Mouse (Mus musculus): ENCODE data around the gene Phkb.
A peak's percentile ranks its signal among the peaks of the same experiment; 100 is the strongest.

Phkb gene

DNA sequence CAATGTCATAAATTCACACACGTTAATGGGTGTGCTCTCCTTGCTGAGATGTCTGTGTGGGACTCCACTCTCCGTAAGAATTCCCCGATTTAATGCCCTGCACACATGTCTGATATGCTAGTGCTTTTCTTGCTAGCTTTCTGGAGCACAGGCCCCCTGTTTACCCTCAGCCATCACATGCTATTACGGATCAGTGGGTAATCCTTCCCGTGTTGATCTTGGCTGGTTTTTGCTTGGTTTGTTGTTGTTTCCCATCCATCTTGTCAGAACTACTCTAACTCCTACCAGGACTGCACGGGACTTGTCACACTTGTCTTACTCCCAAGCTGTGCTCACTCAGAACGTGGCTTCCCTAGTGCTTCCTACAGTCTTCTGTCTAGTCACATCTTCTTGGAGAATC, 96.6 kb downstream of the Phkb start:
- DNase-seq (ENCODE audit: low spot score in 2 of 2), result no peak

GRCm38 (mm10) chr8:85944820-85945219, 104.1 kb downstream of the Phkb start:
- no peak for DNase-seq (ENCODE audit: low spot score in 2 of 2)

DNA sequence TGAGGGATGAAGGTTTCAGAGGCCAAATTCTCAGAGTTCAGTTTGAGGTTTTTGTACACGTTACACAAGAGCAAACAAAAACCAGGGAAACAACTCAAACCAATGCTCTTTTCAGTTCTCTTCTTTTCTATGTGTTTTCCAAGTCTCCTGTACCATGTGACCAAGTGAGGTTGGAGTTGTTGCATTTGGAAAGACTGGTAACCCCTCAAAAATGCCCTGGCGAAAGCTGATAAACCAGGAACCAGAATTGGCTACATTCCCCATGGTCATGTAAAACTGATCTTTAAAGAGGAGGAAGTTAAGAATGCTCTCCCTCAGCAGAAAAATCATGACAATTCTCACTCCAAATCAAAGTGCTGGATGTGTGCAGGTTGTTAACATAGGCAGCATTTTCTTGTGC, 117.6 kb downstream of the Phkb start:
- DNase-seq (ENCODE audit: low spot score in 2 of 2), result no peak

GRCm38 (mm10) chr8:85959880-85960279, 119.1 kb downstream of the Phkb start:
- no peak for DNase-seq (ENCODE audit: low spot score in 2 of 2)

DNA sequence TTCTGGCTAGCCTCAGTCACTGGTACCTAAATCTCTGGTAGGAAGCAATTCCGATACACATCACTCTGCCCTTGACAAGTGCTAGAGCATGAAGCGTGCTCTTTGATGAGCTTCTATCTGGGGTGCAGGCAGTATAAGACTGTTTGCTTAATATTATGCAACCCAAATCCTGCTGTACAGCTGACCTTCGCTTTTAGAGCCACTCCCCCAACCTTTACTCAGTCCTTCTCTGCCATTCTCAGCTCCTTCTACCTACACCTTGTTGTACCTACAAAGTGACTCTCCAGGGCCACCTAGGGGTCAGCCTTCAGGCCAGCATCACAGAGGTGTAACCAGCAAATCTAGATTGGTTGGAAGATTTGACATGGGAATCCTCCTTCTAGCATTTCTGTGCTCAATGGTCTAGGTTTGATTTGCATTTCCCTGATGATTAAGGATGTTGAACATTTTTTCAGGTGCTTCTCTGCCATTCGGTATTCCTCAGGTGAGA, 136.9 kb downstream of the Phkb start:
- DNase-seq (ENCODE audit: low spot score in 2 of 2), result no peak

DNA sequence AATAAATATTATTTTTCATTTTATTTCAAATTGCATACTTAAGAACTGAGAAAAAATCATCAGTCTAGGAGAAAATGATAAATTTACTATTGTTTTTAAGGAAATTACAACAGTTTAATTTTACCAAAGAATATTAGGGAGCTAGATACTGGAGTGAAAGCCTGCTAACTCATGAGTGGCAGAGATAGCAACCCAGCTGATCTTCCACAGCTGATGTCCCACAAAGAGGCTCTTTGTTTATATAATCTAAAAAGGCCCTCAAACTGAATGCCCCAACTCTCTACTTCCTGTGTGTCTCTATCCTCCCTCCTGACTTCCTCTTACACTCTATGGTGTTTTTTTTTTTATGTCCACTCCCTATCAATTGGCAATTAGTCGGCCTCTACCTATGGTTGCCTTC, 152.2 kb downstream of the Phkb start:
- no peak for DNase-seq (ENCODE audit: low spot score in 2 of 2)

DNA sequence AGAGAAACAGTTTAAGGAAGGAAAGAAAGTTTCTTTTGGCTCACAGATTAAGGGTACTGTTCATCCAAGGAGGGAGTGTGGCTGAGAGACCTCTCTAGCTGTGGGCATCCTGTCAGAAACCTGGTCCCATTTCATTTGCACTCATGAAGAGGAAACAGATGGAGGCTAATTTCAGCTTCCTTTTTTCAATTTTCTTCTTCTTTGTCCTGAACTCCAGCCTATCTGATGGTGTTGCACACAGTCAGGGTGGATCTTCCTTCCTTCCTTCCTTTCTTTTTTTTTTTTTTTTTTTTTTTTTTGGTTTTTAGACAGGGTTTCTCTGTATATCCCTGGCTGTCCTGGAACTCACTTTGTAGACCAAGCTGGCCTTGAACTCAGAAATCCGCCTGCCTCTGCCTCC, 152.9 kb downstream of the Phkb start:
- DNase-seq (ENCODE audit: low spot score in 2 of 2), result no peak

DNA sequence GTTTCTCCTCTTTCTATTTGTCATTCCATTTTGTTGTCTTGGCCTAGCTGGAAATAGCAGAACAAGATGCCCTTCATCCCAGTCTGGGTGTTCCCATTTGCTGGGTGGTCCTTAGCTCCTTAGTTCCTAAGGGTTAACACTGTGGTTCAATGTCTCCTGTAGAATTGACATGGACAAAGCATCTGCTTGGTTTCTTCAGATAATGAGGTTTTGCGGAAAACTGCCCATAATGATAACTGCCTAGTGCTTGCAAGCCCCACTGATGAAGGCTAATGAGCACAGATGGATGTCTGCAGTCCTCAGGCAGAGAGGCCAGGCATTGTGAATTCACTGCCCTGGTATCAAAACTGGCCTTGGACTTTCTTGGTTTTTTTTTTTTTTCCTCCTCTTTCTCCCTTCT, 155.2 kb downstream of the Phkb start:
- no peak for DNase-seq (ENCODE audit: low spot score in 2 of 2)

DNA sequence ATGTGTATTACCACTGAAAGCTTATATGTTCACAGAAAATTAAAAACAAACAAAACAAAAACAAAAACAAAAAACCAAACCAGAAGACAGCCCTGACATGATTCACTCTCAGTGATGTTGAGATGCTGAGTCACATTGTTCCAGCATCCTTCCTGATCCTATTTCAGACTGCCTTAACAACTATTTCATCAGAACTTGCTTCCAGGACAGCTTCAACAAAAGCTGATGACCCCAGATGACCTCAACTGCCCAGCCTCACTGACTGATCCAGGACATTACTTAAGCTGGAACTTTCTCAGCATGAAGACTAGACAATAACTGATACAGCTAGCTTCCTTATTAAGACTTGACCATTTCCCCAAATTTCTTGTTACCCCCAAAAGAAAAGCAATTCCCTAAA, 165.7 kb downstream of the Phkb start:
- no peak for DNase-seq (ENCODE audit: low spot score in 2 of 2)

- no peak for DNase-seq (ENCODE audit: low spot score in 2 of 2)
Observed at GRCm38 (mm10) chr8:86016806-86017205, 176.0 kb downstream of the Phkb start.

GRCm38 (mm10) chr8:86028646-86029312, 188.0 kb downstream of the Phkb start:
- DNase-seq (ENCODE audit: low spot score in 2 of 2), result peak; percentile 73 to 85

DNA sequence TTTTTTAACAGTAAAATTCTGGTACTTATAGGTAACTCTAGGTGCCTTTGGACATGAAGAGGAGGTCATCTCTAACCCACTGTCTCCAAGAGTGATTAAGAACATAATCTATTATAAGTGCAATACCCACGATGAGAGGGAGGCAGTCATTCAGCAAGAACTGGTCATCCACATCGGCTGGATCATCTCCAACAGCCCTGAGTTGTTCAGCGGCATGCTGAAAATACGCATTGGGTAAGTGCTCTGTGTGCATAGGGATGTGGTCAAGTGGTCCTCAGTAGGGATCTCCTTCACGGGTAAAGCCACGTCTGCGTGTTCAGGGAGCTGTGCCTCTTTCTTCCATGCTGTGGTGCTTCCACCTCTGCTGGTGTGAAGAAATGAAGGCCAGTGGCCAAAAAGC, 188.7 kb downstream of the Phkb start:
- no peak for DNase-seq (ENCODE audit: low spot score in 2 of 2)

DNA sequence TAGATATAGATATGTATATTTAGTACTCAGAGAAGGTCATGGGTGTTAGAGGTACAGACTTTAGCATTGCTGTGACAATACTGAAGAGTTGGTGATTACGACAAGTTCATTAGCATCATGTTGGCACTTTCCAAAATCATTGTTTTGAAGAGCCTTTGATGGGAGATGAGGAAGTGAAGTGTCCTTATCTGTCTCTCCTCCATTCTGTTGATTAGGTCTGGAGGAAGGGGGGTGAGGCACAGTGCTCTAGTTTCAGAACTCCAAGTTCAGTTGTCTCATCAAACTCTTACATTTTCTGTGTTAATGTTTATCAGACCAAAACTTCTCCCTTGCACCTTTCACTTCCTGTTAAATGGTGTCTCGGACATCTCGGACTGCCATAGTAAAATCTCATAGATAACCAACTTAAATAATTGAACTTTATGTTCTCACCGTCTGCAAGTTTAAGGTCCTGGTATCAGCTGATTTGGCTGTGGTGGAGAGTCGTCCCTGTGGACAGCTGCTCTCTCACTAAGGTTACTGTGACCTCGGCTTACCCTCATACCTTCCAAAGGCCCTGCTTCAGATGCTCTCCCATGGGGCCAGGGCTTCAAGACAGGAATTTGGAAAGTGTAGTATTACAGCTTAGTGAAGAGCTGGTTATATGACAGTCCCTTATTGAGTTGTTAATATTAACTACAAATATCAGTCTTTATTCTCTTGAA, 194.1 kb downstream of the Phkb start:
- DNase-seq (ENCODE audit: low spot score in 2 of 2), result no peak

GRCm38 (mm10) chr8:86035371-86035770, 194.6 kb downstream of the Phkb start:
- DNase-seq (ENCODE audit: low spot score in 2 of 2), result no peak

DNA sequence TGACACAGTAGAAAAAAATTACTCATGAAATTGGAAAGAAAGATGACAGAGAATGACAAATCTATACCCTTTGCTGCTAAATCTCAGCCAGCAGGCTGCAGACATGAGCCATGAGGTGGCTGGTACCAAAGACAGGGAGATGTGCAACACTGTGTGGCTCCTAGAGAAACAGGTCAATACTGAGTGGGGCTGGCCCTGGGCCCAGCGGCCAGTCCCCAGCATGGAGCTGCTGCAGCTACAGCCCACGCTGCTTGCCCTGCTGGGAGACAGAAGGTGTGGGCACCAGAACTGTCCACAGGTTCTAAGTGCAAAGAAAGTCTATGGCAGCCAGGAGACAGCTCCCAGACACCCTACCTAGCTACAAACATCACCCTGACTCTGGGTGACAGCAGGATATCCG, 197.7 kb downstream of the Phkb start:
- DNase-seq (ENCODE audit: low spot score in 2 of 2), result no peak

DNA sequence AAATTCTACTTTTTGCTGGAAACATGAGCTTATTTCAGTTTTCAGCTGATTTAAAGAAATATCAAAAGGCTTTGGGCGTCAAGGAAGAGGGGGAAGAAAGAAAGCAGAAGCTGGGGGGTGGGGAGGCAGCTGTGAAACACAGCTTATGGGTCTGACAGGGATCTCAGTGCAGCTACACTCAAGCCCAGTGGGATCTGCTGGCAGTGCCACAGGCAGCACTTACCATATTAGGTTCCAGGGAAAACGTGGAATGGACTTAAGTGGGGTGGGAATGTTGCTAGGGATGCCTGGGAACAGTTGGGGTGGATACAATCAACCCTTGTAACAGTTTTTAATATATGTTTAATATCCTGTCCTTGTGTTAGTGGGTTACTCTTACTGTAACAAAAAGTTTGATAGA, 201.3 kb downstream of the Phkb start:
- no peak for DNase-seq (ENCODE audit: low spot score in 2 of 2)

- no peak for DNase-seq (ENCODE audit: low spot score in 2 of 2)
Observed at GRCm38 (mm10) chr8:86050882-86051281, 210.1 kb downstream of the Phkb start.

DNA sequence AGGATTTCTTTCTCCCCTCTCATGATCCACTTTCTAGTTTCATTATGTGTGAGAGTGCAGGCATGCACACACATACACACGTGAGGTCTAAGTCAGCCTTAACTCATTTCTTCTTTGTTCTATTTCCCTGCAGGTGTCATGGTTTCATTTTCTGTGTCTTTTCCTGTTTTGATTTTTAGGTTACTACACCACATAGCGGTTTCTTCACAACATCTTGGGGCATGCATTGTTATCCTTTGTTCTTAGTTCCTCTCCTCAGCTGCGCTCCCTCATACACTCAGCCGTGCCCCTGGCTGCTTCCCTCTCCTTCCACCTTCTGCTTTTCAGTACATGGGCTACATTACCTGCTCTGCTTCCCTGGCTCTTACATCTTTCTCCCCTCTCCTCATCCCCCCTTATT, 211.2 kb downstream of the Phkb start:
- DNase-seq (ENCODE audit: low spot score in 2 of 2), result no peak

DNA sequence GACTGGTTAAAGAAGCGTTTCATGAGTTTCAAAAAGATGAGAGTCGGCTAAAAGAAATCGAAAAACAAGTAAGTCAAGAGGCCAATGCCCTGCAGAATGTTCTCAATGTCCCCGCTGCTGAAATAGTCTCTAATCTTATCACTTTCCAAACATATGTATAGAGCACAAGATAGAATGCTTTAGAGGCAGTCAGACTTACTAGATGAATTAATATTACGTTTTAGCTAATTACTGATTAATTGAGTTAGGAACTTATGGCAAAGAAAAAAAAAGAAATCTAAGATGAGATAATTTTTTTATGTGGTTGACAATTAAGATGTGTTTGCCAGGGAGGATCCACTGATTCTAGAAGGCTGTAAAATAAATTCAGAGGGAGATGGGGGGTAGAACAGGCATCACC, 217.9 kb downstream of the Phkb start:
- DNase-seq (ENCODE audit: low spot score in 2 of 2), result no peak

GRCm38 (mm10) chr8:86059130-86059529, 218.4 kb downstream of the Phkb start:
- DNase-seq (ENCODE audit: low spot score in 2 of 2), result no peak

DNA sequence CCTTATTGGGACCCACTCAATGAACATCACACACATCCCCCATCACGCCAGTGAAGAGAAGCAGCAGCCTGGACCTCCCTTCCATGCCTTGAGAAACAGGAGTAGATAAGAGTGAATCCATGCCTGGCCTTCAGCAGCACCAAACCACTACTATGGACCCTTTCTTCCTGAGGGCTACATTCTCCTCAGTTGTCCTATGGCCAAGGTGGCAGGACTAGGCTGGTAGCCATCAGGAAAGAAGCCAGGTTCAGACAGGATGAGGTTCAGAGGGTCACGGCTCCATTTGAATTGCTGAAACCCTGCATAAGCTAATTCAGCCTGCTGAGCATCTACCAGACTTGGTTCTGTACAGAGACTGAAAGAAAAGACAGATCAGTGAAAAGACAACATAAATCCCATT, 222.7 kb downstream of the Phkb start:
- DNase-seq (ENCODE audit: low spot score in 2 of 2), result peak; percentile 35 to 50

DNA sequence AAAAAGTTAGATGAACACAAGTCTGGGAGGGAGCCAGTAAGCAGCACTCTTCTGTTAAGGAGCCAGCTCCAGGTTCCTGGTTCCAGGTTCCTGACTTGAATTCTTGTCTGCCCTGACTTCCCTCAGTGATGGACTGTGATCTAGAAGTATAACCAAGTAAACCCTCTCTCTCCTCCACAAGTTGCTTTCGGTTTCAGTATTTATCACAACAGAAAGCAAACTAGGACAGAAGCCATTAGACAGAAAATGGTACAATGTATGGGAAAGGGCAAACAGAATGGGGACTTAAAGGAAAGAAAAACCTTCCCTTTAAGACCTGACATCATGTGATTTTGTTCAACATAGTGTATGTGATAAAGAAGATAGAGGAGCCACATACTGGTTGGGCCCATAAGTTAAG, 238.7 kb downstream of the Phkb start:
- no peak for DNase-seq (ENCODE audit: low spot score in 2 of 2)

- peak in 1 of 2 experiments; percentile 24 for DNase-seq (ENCODE audit: low spot score in 2 of 2)
Observed at GRCm38 (mm10) chr8:86083346-86083745, 242.6 kb downstream of the Phkb start.

DNA sequence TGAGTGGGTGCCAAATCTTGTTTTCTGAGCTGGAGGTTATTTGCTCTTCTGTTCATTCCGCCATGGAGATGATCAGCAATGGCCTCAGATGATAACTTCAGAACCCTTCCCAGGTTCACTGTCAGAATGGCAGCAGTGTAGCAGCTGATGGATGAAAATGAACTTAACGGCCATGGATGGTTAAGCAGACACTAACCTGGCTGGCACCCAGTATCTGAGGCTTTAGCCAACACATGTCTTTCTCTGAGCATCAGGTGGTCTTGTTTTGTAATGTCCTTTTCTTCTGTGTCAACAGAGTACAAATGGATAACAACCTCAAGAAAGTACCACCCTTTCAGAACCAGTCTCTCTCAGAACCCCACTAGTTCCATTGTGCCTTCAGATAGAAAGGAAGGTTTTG, 246.0 kb downstream of the Phkb start:
- DNase-seq (ENCODE audit: low spot score in 2 of 2), result no peak

All from right cerebral cortex, postnatal 10 days (tissue).